Mouse (Mus musculus): ENCODE data around the gene Smok3c. TPM values are rescaled to one million over a fixed set of nuclear protein-coding genes. Genes with fewer than 3 reads are reported as not detected.

Gene Smok3c
- not detected in 2 replicates for polyA plus RNA-seq (2012; rRNA removed)

GRCm38 (mm10) chr5:138052894-138053293 lies at the start of gene Smok3c:
Gene Smok3c, plus strand, starts transcription at chr5:138053194.

GRCm38 (mm10) chr5:138020961-138021479 lies 32.0 kb upstream of the Smok3c start, which contains the start of the genes Smok3a and Smok3b:
Gene Smok3a, plus strand, starts transcription at chr5:138021261.
Gene Smok3b, plus strand, starts transcription at chr5:138021429.

GRCm38 (mm10) chr5:138084996-138085395 lies 32.0 kb downstream of the Smok3c start, which contains the start of gene Zkscan1:
Gene Zkscan1, plus strand, starts transcription at chr5:138085084.

Other genes with a start within 250 kb of the Smok3c start
- 0.38 TPM in 2 replicates for gene Pilra, start 216.9 kb upstream of the Smok3c start, polyA plus RNA-seq (2012; rRNA removed)
- gene Pilrb1, start 195.1 kb upstream of the Smok3c start, polyA plus RNA-seq (2012; rRNA removed), result 0.09 and 0.10 TPM in 2 replicates
- gene Pilrb2, start 181.4 kb upstream of the Smok3c start, polyA plus RNA-seq (2012; rRNA removed), result 0.04 and 0.11 TPM in 2 replicates
- gene Cyp3a13, start 131.6 kb upstream of the Smok3c start, polyA plus RNA-seq (2012; rRNA removed), result 0.05 TPM in 1 of 2 replicates, not detected in the other
- gene Gjc3, start 90.1 kb upstream of the Smok3c start, polyA plus RNA-seq (2012; rRNA removed), result 0.38 and 0.71 TPM in 2 replicates
- not detected in 2 replicates for gene Azgp1, start 71.7 kb upstream of the Smok3c start, polyA plus RNA-seq (2012; rRNA removed)
- gene Smok3a, start 31.9 kb upstream of the Smok3c start, polyA plus RNA-seq (2012; rRNA removed), result not detected in 2 replicates
- not detected in 2 replicates for gene Smok3b, start 31.8 kb upstream of the Smok3c start, polyA plus RNA-seq (2012; rRNA removed)
- 16.6 and 18.9 TPM in 2 replicates for gene Zkscan1, start 31.9 kb downstream of the Smok3c start, polyA plus RNA-seq (2012; rRNA removed)
- gene Zscan21, start 63.7 kb downstream of the Smok3c start, polyA plus RNA-seq (2012; rRNA removed), result 66.8 and 74.4 TPM in 2 replicates
- gene Zfp113, start 102.5 kb downstream of the Smok3c start, polyA plus RNA-seq (2012; rRNA removed), result 10.6 and 11.5 TPM in 2 replicates
- gene Cops6, start 107.9 kb downstream of the Smok3c start, polyA plus RNA-seq (2012; rRNA removed), result 134 and 138 TPM in 2 replicates
- 67.2 TPM in 2 replicates for gene Ap4m1, start 118.8 kb downstream of the Smok3c start, polyA plus RNA-seq (2012; rRNA removed)
- 156 and 192 TPM in 2 replicates for gene Mcm7, start 119.2 kb downstream of the Smok3c start, polyA plus RNA-seq (2012; rRNA removed)
- 88.3 and 101 TPM in 2 replicates for gene Taf6, start 134.3 kb downstream of the Smok3c start, polyA plus RNA-seq (2012; rRNA removed)
- gene Cnpy4, start 134.3 kb downstream of the Smok3c start, polyA plus RNA-seq (2012; rRNA removed), result 32.2 and 35.5 TPM in 2 replicates
- gene Mblac1, start 141.1 kb downstream of the Smok3c start, polyA plus RNA-seq (2012; rRNA removed), result 8.7 and 9.9 TPM in 2 replicates
- 0.04 and 0.05 TPM in 2 replicates for gene Nxpe5, start 172.7 kb downstream of the Smok3c start, polyA plus RNA-seq (2012; rRNA removed)
- 136 and 141 TPM in 2 replicates for gene Lamtor4, start 202.3 kb downstream of the Smok3c start, polyA plus RNA-seq (2012; rRNA removed)
- gene BC037034, start 210.8 kb downstream of the Smok3c start, polyA plus RNA-seq (2012; rRNA removed), result 137 and 147 TPM in 2 replicates
- gene Gal3st4, start 219.6 kb downstream of the Smok3c start, polyA plus RNA-seq (2012; rRNA removed), result 0.70 and 0.85 TPM in 2 replicates
- 0.50 and 0.59 TPM in 2 replicates for gene Gm43720, start 226.8 kb downstream of the Smok3c start, polyA plus RNA-seq (2012; rRNA removed)
- 623 and 676 TPM in 2 replicates for gene Gpc2, start 226.8 kb downstream of the Smok3c start, polyA plus RNA-seq (2012; rRNA removed)
- 19.5 and 20.7 TPM in 2 replicates for gene Stag3, start 227.0 kb downstream of the Smok3c start, polyA plus RNA-seq (2012; rRNA removed)

Data from central nervous system, embryonic 14 days (tissue).